Mouse (Mus musculus) hindbrain, embryonic 13.5 days (tissue): Measurements from ENCODE around the gene Cct5. TPM values are rescaled to one million over a fixed set of nuclear protein-coding genes. Genes with fewer than 3 reads are reported as not detected.

Experiments used
- ATAC-seq: fragments of 200-750 bp; cut with Nextera tagmentation; 2 replicates; pipeline ENCODE4 v1.8.0; 2017; ENCODE audit warnings: moderate TSS enrichment; ENCODE audit not compliant: low FRiP score
- H3K27ac ChIP-seq: fragments of 300-500 bp; sonication (generic); 2 replicates; pipeline ENCODE4 v1.5.1; 2015; ENCODE audit warnings: inconsistent platforms, mild to moderate bottlenecking, moderate library complexity
- H3K27me3 ChIP-seq: fragments of 300-500 bp; sonication (generic); 2 replicates; pipeline ENCODE4 v1.6.1; 2015; ENCODE audit warnings: mild to moderate bottlenecking, inconsistent platforms
- H3K36me3 ChIP-seq: fragments of 300-500 bp; sonication (generic); 2 replicates; pipeline ENCODE4 v1.6.1; 2015; ENCODE audit warnings: mild to moderate bottlenecking, inconsistent platforms
- H3K4me1 ChIP-seq: fragments of 300-500 bp; sonication (generic); replicated peaks from 2 replicates; pipeline ENCODE4 v1.6.1; 2015; ENCODE audit warnings: inconsistent platforms
- H3K4me2 ChIP-seq: fragments of 300-500 bp; sonication (generic); 2 replicates; pipeline ENCODE4 v1.6.1; 2015; ENCODE audit warnings: inconsistent platforms, mild to moderate bottlenecking, moderate library complexity
- H3K4me3 ChIP-seq: fragments of 300-500 bp; sonication (generic); 2 replicates; pipeline ENCODE4 v1.5.1; 2015; ENCODE audit warnings: mild to moderate bottlenecking, inconsistent platforms
- H3K9ac ChIP-seq: fragments of 300-500 bp; sonication (generic); 2 replicates; pipeline ENCODE4 v1.6.1; 2015; ENCODE audit warnings: mild to moderate bottlenecking, inconsistent platforms
- H3K9me3 ChIP-seq: fragments of 300-500 bp; sonication (generic); 2 replicates; pipeline ENCODE4 v1.6.1; 2016; ENCODE audit warnings: inconsistent platforms
- WGBS: fragments of 180-500 bp; shearing (Covaris S2); methylation state at CpG from one replicate; pipeline ENCODE4 v1.1.7; 2015; 5-methylcytosine and 5-hydroxymethylcytosine counted together
- polyA plus RNA-seq: library from polyadenylated mRNA; unstranded; fragments of >200 nt; fragmentation: Nextera tagmentation; extraction: Ambion mirVana; gene quantifications from 2 replicates; pipeline ENCODE4 v1.2.1, GENCODE M21; 2015

Gene Cct5
- polyA plus RNA-seq, 1 experiment from 2014 or later: 509 TPM

DNA sequence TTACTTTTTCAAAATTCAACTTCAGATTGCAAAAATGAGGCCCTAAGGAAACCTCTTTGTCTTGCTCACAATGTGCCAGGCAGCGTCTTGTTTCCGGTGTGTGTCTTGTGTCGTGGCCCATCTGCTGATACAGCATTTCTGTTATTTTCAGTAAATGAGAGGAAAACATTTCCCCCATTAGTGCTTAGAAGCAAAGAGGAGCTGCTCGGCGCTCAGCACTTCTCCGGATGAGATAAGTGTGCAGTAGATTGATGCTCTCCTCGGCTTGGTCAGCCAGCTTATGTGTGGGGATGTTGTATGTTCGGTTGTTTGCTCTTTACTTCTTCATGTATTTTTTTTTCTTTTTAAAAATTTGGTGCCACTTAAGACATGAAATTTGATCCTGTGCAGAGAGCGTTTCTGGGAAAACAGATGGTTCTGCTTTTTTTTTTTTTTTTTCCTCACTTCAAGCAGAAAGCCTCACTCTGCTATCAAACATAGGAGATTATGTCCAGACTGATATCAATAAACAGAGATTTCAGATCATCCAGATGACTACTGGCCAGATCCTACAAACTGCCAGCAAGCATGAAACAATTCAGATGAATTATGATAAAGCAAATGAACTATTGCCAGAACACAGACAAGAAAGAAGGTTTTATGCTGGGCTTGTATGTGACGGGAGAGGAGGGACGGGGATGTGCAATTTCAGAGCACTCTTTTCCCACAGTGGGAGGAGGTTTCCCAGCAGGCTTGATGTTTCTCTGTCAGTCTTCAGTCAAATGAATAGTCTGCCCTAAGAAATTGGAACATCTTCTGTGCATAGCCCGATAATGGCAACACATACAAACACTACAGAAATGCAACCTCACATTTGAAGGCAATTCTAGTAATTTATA is 25.9 kb upstream of the Cct5 start:
- H3K4me2 ChIP-seq: no peak overlapping the region
- H3K4me1 ChIP-seq: peaks cover 22% of the 10 kb centered on the region
- WGBS: 43% methylated on average over 12 of the region's 12 CpGs
- no peak overlapping the region for H3K9ac ChIP-seq
- H3K36me3 ChIP-seq: peaks cover 6% of the 10 kb centered on the region; the same call in 1 of the 2 replicates
- peak overlapping the region; percentile 67 for H3K27ac ChIP-seq
- ATAC-seq: no peak
- no peaks in the 10 kb centered on the region for H3K27me3 ChIP-seq
- no peak overlapping the region for H3K4me3 ChIP-seq
- H3K9me3 ChIP-seq: no peaks in the 10 kb centered on the region

DNA sequence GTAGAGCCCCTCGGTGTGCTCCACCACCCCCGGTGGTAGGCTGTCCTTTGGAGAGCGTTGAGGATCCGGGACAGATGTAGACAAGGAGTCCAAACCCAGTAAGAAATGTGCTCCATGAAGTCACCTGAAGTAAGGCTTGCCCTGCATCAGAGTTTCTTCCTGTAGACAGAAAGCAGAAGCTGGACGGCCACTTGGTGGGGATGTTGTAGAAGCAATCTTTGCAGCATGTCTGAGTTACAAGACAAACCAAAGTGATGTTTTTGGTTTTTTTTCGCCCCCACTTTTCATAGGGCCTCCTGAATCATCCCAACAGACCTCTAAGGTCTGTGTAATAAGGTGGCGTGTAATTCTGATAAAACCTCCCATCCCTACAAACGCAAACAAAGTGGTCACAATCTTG is 17.9 kb upstream of the Cct5 start:
- H3K36me3 ChIP-seq: peaks cover 41% of the 10 kb centered on the region
- no peak overlapping the region for H3K27ac ChIP-seq
- H3K9ac ChIP-seq: no peak overlapping the region
- ATAC-seq: no peak
- no peaks in the 10 kb centered on the region for H3K9me3 ChIP-seq
- no peaks in the 10 kb centered on the region for H3K27me3 ChIP-seq
- 97% methylated on average over 8 of the region's 8 CpGs for WGBS
- no peak overlapping the region for H3K4me3 ChIP-seq
- H3K4me1 ChIP-seq: no peaks in the 10 kb centered on the region
- H3K4me2 ChIP-seq: no peak overlapping the region

DNA sequence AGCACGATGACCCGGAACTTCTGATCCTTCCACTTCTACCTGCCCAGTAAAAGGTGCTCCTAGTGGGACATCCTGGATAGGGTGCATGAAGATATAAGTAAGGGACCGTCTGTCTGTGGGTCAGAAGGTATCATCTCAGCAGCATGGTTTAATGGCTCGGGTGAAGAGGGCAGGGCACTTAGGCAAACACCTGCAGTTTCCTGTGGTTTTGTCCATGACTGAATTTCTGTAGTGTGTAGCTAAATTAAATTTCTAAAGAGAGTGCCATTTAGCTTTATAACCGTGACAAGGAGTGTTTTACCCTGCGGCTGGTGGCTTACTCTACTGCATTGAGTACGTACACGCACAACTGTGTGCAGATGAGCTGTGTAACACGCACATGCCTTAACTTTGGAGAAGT is 15.7 kb upstream of the Cct5 start:
- H3K27me3 ChIP-seq: no peaks in the 10 kb centered on the region
- H3K4me1 ChIP-seq: no peaks in the 10 kb centered on the region
- no peak for ATAC-seq
- H3K27ac ChIP-seq: no peak overlapping the region
- no peaks in the 10 kb centered on the region for H3K9me3 ChIP-seq
- H3K4me3 ChIP-seq: no peak overlapping the region
- 92% methylated on average over 9 of the region's 9 CpGs for WGBS
- no peak overlapping the region for H3K4me2 ChIP-seq
- peaks cover 43% of the 10 kb centered on the region for H3K36me3 ChIP-seq
- H3K9ac ChIP-seq: no peak overlapping the region

DNA sequence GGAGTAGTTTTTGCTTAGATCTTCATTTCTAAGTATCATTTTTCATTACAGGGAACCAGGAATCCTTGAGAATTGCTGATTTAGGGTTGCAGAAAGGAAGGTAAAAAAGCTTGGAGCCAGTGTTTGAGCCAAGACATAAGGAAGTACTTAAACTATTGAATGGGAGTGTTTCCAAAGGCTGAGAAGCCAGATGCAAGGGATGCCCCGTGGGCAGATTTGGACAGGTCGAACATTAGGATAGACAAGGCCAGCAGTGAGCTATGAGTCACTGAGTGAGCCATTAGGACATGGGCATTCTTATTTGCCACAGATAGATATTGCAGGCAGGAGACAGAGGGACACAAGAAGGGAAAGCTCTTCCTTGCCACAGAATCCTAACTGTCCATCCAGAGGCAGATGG is 13.1 kb upstream of the Cct5 start:
- Histone ChIP-seq H3K36me3 (peaks cover 35% of the 10 kb centered on the region), H3K4me1 (no peaks in the 10 kb centered on the region), H3K9ac (no peak overlapping the region), H3K27me3 (no peaks in the 10 kb centered on the region), H3K4me3 (no peak overlapping the region), H3K4me2 (no peak overlapping the region), H3K27ac (no peak overlapping the region), H3K9me3 (no peaks in the 10 kb centered on the region)
- WGBS: 89% methylated on average over 2 of the region's 2 CpGs
- no peak for ATAC-seq

DNA sequence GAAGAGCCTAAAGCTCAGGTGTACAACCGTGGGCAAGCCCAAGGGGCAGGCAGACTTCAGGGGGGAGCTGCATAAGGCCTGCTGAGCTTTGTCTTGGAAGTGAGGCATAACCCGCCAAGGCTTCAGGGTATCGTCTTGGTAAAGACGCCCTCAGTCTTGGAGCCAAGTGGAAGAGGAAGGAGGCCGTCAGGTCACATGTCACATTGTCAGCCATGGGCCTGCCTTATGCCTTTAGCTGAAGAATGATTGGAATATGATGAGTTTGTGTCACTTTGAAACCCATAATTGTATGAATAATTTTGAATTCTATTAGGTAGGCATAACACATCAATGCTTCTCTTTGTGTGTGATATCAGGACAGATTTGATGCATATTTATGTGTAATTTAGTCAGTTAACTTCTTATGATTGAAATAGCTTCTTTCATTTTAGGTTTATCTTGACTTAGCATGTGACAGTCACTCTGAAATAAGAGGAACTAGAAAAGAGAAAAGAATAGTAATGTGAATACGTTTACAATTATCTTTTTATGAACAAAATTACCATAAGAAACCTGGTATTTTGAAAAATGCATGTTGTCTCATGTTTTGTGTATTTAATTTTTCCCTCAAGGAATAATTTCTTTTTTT is 12.3 kb upstream of the Cct5 start:
- 89% methylated on average over 6 of the region's 6 CpGs for WGBS
- Histone ChIP-seq H3K4me3 (no peak overlapping the region), H3K36me3 (peaks cover 28% of the 10 kb centered on the region), H3K9me3 (no peaks in the 10 kb centered on the region), H3K27ac (no peak overlapping the region), H3K9ac (no peak overlapping the region), H3K4me2 (no peak overlapping the region), H3K4me1 (no peaks in the 10 kb centered on the region), H3K27me3 (no peaks in the 10 kb centered on the region)
- no peak for ATAC-seq

DNA sequence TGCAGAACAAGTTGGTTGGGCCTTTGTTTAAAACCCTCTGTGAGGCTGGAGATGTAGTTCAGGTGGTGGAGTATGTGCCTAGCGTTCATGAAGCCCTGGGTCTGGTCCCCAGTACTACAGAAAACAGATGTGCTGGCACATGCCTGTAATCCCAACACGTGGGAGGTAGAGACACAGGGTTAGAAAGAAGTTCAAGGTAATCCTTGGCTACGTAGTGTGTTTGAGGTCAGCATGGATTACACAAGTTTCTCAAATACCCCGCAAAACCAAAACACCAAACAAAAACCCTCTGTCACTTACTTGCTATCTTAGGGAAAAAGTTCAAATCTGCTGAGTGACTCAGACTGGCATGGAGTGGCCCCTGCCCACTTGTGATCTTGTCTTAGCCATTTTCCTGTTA is 10.4 kb upstream of the Cct5 start:
- Histone ChIP-seq H3K4me2 (no peak overlapping the region), H3K27me3 (no peaks in the 10 kb centered on the region), H3K4me3 (no peak overlapping the region), H3K27ac (no peak overlapping the region), H3K9ac (no peak overlapping the region), H3K9me3 (no peaks in the 10 kb centered on the region), H3K36me3 (peaks cover 12% of the 10 kb centered on the region), H3K4me1 (peaks cover 2% of the 10 kb centered on the region; the same call in 1 of the 2 replicates)
- ATAC-seq: no peak
- WGBS: 96% methylated on average over 4 of the region's 4 CpGs

DNA sequence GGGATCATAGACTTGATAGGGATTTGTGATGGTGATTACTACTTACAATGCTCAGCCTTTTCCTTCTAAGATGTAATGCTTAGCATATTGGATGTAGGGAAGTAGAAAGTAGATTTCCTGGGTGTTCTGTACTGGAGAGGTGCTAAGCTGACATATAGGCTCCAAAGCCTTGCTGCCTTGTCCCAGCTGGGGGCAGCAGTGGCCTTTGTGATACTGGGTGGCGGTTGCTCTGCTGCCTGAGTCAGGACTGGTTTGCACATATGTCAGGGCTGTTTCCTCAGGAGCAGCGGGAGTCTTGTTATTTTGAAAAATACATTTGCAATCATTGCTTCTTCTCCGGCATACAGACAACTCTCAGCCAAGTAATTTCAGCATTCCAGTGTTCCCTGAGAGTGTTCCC is 9.4 kb upstream of the Cct5 start:
- no peaks in the 10 kb centered on the region for H3K27me3 ChIP-seq
- H3K36me3 ChIP-seq: peaks cover 8% of the 10 kb centered on the region; the same call in 1 of the 2 replicates
- ATAC-seq: peak; percentile 75; the same call in 1 of the 2 replicates
- no peaks in the 10 kb centered on the region for H3K9me3 ChIP-seq
- H3K4me2 ChIP-seq: no peak overlapping the region
- no peak overlapping the region for H3K27ac ChIP-seq
- 68% methylated on average over 3 of the region's 3 CpGs for whole genome bisulfite sequencing
- H3K4me3 ChIP-seq: no peak overlapping the region
- H3K4me1 ChIP-seq: peaks cover 5% of the 10 kb centered on the region; the same call in 1 of the 2 replicates
- no peak overlapping the region for H3K9ac ChIP-seq

DNA sequence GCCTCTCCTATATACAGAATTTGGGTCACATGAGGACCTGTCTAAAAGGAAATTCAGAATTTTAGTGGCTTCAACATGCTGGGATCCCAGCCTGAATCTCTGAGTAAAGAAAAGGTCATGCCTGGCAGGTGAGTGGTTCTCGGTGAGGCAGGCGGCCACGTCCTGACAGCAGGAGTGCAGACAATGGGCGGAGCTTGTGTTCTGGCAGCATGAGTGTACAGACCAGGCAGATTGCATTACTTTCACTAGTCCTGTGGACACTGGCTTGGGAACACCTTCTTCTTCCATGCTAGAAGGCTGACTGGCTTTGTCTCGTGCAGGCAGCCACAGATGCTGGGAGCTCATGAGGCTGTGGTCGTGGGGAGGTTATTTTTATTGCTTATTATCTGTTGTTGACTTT is 5.2 kb upstream of the Cct5 start:
- 70% methylated on average over 6 of the region's 6 CpGs for WGBS
- Histone ChIP-seq H3K9me3 (no peaks in the 10 kb centered on the region), H3K36me3 (no peaks in the 10 kb centered on the region; the same call in 1 of the 2 replicates), H3K4me3 (no peak overlapping the region), H3K27ac (no peak overlapping the region), H3K27me3 (no peaks in the 10 kb centered on the region), H3K4me2 (no peak overlapping the region), H3K4me1 (peaks cover 16% of the 10 kb centered on the region), H3K9ac (no peak overlapping the region; the same call in 1 of the 2 replicates)
- no peak for ATAC-seq

DNA sequence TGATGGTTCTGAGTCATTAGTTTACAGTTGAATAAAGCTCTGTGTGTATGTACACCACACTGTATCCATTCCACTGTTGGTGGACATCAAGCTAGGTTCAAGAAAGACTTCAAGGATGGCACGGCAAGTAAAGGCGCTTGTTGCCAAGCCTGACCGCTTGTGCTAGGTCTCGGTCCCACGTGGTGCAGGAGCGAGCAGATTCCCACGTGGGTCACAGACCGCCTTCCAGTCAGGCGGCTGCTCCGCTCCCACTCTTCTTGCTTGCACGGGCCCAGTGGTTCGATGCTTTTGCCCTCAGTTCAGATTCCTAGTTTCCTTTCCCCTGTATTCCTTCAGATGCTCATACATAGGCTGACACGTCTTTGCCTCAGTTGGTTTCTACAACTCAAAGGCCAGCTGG is 1.5 kb upstream of the Cct5 start:
- H3K27me3 ChIP-seq: no peaks in the 10 kb centered on the region
- H3K27ac ChIP-seq: peak overlapping the region; percentile 95; the same call in 1 of the 2 replicates
- peak overlapping the region; percentile 95 for H3K4me3 ChIP-seq
- peak overlapping the region; percentile 55 for H3K4me2 ChIP-seq
- H3K36me3 ChIP-seq: no peaks in the 10 kb centered on the region
- peaks cover 41% of the 10 kb centered on the region for H3K4me1 ChIP-seq
- 87% methylated on average over 13 of the region's 13 CpGs for WGBS
- peak overlapping the region; percentile 96 for H3K9ac ChIP-seq
- ATAC-seq: no peak
- no peaks in the 10 kb centered on the region for H3K9me3 ChIP-seq

DNA sequence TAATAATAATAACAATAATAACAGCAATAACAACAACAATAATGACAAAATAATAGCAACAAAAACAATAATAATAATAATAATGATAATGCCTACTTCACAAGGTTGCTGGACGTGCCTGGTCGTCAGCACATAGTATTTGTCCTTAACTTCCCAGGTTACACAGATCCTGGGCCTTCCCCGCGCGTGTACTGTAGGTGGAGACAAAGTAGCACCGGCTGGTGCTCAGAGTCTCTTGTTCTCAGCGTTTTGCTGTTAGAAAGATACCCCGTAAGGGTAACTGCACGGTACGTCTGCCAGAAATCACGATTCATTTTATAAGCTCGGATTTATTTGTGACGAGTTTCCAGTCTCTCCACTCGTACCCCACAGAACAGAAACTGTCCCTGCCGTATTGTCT is 822 bp upstream of the Cct5 start:
- Histone ChIP-seq H3K27ac (peak overlapping the region; percentile 95), H3K4me3 (peak overlapping the region; percentile 95), H3K27me3 (no peaks in the 10 kb centered on the region), H3K4me2 (peak overlapping the region; percentile 55), H3K4me1 (peaks cover 41% of the 10 kb centered on the region), H3K9me3 (no peaks in the 10 kb centered on the region), H3K36me3 (no peaks in the 10 kb centered on the region; the same call in 1 of the 2 replicates), H3K9ac (peak overlapping the region; percentile 96)
- peak; percentile 82 for ATAC-seq
- WGBS: 7% methylated on average over 15 of the region's 15 CpGs

DNA sequence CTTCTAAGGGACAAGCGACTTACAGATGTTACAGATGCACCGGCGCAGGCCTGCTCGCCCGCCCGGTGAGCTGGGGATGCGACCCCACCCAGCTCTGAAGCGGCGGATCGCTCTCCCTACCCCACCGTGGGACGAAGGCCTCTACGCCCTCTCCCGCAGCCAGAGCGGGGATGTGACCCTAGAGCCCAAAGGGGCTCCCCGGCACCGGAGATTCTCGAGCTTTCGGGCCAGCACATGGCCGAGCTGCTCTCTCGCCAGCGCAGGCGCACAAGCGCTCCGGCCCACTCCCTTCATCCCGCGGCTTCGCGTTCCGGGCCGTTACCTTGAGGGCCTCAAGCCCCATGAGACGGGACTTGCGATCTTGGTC is 342 bp downstream of the Cct5 start:
- WGBS: under 1% methylated on average over 33 of the region's 33 CpGs
- Histone ChIP-seq H3K4me1 (peaks cover 36% of the 10 kb centered on the region), H3K4me2 (peak overlapping the region; percentile 99), H3K9ac (peak overlapping the region; percentile 96), H3K27ac (peak overlapping the region; percentile 95), H3K36me3 (peaks cover 5% of the 10 kb centered on the region), H3K4me3 (peak overlapping the region; percentile 95), H3K27me3 (no peaks in the 10 kb centered on the region), H3K9me3 (no peaks in the 10 kb centered on the region)
- ATAC-seq: peak; percentile 77

DNA sequence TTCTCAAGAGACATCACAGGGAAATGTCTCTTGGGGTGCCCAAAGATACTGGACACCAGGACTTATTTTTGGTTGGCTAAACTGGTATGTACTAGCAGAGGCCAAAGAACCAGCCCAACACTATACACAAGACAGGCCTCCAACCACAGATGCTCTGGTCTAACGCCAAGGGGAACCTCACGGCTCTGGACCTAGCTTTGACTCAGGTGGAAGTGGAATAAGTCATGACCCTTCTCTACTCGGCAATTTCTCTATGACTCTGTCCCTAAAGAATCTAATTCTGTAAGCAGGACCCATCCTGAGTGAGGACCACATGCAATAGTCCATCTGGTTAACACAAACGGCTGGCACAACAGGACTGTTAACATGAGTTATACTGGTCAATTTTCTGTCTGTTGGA is 1.8 kb downstream of the Cct5 start:
- peak overlapping the region; percentile 96 for H3K9ac ChIP-seq
- 80% methylated on average over 4 of the region's 4 CpGs for WGBS

More for the DNA sequence above, 1.8 kb downstream of the Cct5 start:
- H3K27me3 ChIP-seq: no peaks in the 10 kb centered on the region
- peaks cover 36% of the 10 kb centered on the region for H3K4me1 ChIP-seq
- no peak overlapping the region for H3K27ac ChIP-seq
- H3K36me3 ChIP-seq: peaks cover 17% of the 10 kb centered on the region
- H3K4me3 ChIP-seq: peak overlapping the region; percentile 95; the same call in 1 of the 2 replicates
- H3K4me2 ChIP-seq: peak overlapping the region; percentile 99
- ATAC-seq: no peak
- H3K9me3 ChIP-seq: no peaks in the 10 kb centered on the region
